Mouse (Mus musculus) heart, embryonic 14.5 days (tissue): Measurements from ENCODE around the gene Ncam1. TPM values are rescaled to one million over a fixed set of nuclear protein-coding genes. Genes with fewer than 3 reads are reported as not detected.
A peak's percentile ranks its signal among the peaks of the same experiment; 100 is the strongest.

Source experiments
- ATAC-seq: fragments of 200-750 bp; cut with Nextera tagmentation; 2 replicates; pipeline ENCODE4 v1.8.0; 2017; ENCODE audit warnings: low read depth, moderate TSS enrichment; ENCODE audit not compliant: insufficient number of reproducible peaks, insufficient read depth, low FRiP score
- H3K27ac ChIP-seq, 2 experiments: fragments of 200-500 bp in 1 of 2; fragments of 300-500 bp in 1 of 2; sonication (generic) in 1 of 2; replicated peaks in 1 of 2; 2 replicates each; pipeline ENCODE4 v1.5.1; 2012 to 2014; ENCODE audit warnings: low read depth in 2 of 2, low read length in 2 of 2, control low read depth in 1 of 2, mild to moderate bottlenecking in 1 of 2, mixed read lengths in 1 of 2; ENCODE audit not compliant: control insufficient read depth in 1 of 2, insufficient read depth in 1 of 2
- H3K27me3 ChIP-seq: fragments of 300-500 bp; sonication (generic); 2 replicates; pipeline ENCODE4 v1.6.1; 2014; ENCODE audit warnings: mild to moderate bottlenecking, low read length, control low read depth; ENCODE audit not compliant: control insufficient read depth, insufficient read depth
- H3K36me3 ChIP-seq: fragments of 300-500 bp; sonication (generic); 2 replicates; pipeline ENCODE4 v1.6.1; 2014; ENCODE audit warnings: mild to moderate bottlenecking, control low read depth, low read length, mixed read lengths; ENCODE audit not compliant: control insufficient read depth, insufficient read depth
- H3K4me1 ChIP-seq, 2 experiments: fragments of 200-500 bp in 1 of 2; fragments of 300-500 bp in 1 of 2; sonication (generic) in 1 of 2; 2 replicates each; pipeline ENCODE4 v1.6.1; 2012 to 2014; ENCODE audit warnings: low read length in 2 of 2, control low read depth in 1 of 2, mixed read lengths in 1 of 2; ENCODE audit not compliant: control insufficient read depth in 2 of 2, insufficient read depth in 2 of 2
- H3K4me2 ChIP-seq: fragments of 300-500 bp; sonication (generic); 2 replicates; pipeline ENCODE4 v1.6.1; 2014; ENCODE audit warnings: mild to moderate bottlenecking, low read length
- H3K4me3 ChIP-seq, 2 experiments: fragments of 200-500 bp in 1 of 2; fragments of 300-500 bp in 1 of 2; sonication (generic) in 1 of 2; 2 replicates each; pipeline ENCODE4 v1.5.1; 2012 to 2014; ENCODE audit warnings: low read length in 2 of 2, mild to moderate bottlenecking in 2 of 2, control low read depth in 1 of 2, low read depth in 1 of 2, moderate library complexity in 1 of 2; ENCODE audit not compliant: control insufficient read depth in 1 of 2, insufficient read depth in 1 of 2
- H3K9ac ChIP-seq: fragments of 300-500 bp; sonication (generic); 2 replicates; pipeline ENCODE4 v1.6.1; 2014; ENCODE audit warnings: mild to moderate bottlenecking, low read length
- H3K9me3 ChIP-seq: fragments of 300-500 bp; sonication (generic); 2 replicates; pipeline ENCODE4 v1.6.1; 2016; ENCODE audit warnings: low read length, control low read depth; ENCODE audit not compliant: control insufficient read depth
- WGBS: fragments of 180-500 bp; shearing (Covaris S2); extraction: QIAGEN DNeasy Blood & Tissue Kit; methylation state at CpG from one replicate; pipeline ENCODE4 v1.1.7; 2014; 5-methylcytosine and 5-hydroxymethylcytosine counted together
- polyA plus RNA-seq: library from polyadenylated mRNA; unstranded; fragments of >200 nt; fragmentation: Nextera tagmentation; extraction: Ambion mirVana; gene quantifications from 2 replicates; pipeline ENCODE4 v1.2.1, GENCODE M21; 2014

The Ncam1 gene
- polyA plus RNA-seq, 1 experiment from 2014 or later, result 104 TPM

DNA sequence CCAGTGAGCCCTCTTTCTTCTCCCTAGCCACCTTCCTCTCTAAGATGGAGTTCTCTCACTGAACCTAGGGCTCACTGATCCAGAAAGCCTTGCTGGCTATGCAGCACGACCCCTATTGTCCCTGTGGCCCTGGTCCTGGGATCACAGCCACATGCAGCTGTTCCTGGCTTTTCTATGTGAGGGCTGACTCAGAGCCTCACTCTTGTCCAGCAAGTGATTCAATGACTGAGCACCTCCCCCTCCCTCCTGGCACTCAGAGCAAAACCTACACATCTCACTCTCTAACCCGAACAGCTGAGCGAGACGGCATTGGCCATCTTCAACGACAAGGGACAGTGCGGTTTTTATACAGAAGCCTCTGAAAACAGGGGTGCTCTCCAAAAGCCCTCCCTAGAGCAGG lies 260.9 kb downstream of the Ncam1 start:
- WGBS, result 73% methylated on average over 6 of the region's 6 CpGs
- Histone ChIP-seq H3K9me3 (no peaks in the 10 kb centered on the region), H3K4me1 (peaks cover 6 to 7% of the 10 kb centered on the region in 2 experiments), H3K9ac (no peak overlapping the region), H3K27me3 (no peaks in the 10 kb centered on the region), H3K4me3 (no peak overlapping the region), H3K27ac (no peak overlapping the region), H3K4me2 (no peak overlapping the region), H3K36me3 (peaks cover 40% of the 10 kb centered on the region)
- ATAC-seq, result 0 out of 2 replicates have a peak, but pooled peaks have one; percentile 38

DNA sequence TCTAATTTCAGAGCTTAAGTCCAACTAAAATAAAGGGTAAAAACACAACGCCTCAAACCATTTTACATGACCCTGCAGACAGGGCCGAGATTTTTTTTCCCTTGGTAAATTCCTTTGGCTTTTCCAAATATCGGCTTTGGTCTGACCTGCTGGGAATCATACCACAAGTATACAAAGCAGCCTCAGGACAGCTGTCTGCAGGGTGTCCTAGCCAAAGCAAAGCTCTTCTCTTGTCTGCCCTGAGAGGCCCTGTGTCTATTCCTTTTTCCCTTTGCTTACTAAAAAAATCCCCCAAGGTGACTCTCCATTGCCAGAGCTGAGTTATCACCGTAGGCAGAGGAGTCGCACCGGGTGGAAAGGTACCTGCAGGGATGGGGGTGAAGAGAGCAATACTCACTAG lies 262.1 kb downstream of the Ncam1 start:
- H3K9me3 ChIP-seq, result no peaks in the 10 kb centered on the region
- WGBS, result 74% methylated on average over 6 of the region's 6 CpGs
- peaks cover 28% of the 10 kb centered on the region for H3K36me3 ChIP-seq
- ATAC-seq, result no peak
- H3K4me2 ChIP-seq, result no peak overlapping the region
- H3K27me3 ChIP-seq, result no peaks in the 10 kb centered on the region
- no peak overlapping the region for H3K4me3 ChIP-seq
- no peak overlapping the region for H3K9ac ChIP-seq
- no peak overlapping the region for H3K27ac ChIP-seq
- H3K4me1 ChIP-seq, result peaks cover 6 to 7% of the 10 kb centered on the region in 2 experiments

DNA sequence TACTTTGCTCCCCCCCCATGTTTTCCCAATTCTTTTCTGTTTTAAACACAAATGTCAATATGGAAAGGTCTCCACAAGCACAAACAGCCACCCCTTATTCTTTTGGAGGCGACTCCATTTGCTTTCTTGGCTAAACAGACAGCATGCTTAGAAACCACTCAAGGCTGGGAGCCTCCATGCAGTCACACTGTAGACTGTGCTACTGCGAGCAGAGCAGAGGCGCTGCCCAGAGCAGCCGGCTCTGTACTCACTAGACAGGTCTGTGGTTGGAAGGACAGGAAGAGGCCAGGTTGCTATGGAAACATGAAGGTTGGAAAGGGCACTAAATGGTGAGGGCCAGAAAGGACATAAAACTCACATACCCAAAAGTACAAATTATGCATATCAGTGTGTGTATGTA lies 263.8 kb downstream of the Ncam1 start:
- Histone ChIP-seq H3K27me3 (no peaks in the 10 kb centered on the region), H3K4me2 (no peak overlapping the region), H3K27ac (no peak overlapping the region), H3K4me1 (peaks cover 6 to 7% of the 10 kb centered on the region in 2 experiments), H3K4me3 (no peak overlapping the region), H3K36me3 (peaks cover 22% of the 10 kb centered on the region; the same call in 1 of the 2 replicates), H3K9me3 (no peaks in the 10 kb centered on the region), H3K9ac (no peak overlapping the region)
- 59% methylated on average over 4 of the region's 4 CpGs for WGBS
- ATAC-seq, result no peak

DNA sequence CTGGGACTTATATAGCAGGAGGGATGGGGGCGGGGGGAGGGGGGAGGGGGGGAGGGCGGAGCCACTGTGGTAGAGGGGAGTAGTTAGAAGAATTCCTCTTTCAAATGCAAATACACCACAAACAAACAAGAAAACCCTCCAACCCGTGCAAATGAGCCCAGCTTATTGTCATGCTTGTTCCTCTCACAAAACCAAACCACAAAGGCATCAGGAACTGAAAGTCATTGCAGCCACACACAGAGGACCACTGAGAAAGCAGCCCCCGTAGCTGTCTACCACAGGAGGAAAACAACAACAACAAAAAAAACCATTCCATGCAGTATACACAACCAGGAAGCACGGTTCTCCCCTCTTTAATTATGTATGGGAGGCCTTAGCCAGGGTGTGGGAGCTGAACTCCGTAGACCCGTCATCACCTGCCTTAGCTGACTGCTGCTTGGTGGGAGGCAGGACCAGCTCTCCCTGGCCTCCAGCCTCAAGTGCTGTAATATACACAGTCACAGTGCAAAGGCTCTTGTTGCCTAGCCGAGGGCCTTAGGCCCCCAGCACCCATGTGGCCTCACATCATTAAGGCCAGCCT lies 264.7 kb downstream of the Ncam1 start:
- no peak overlapping the region for H3K27ac ChIP-seq
- H3K4me2 ChIP-seq, result no peak overlapping the region
- H3K4me1 ChIP-seq, result peaks cover 6 to 7% of the 10 kb centered on the region in 2 experiments
- no peak for ATAC-seq
- WGBS, result 45% methylated on average over 8 of the region's 8 CpGs
- peaks cover 14% of the 10 kb centered on the region; the same call in 1 of the 2 replicates for H3K36me3 ChIP-seq
- no peak overlapping the region for H3K4me3 ChIP-seq
- no peak overlapping the region for H3K9ac ChIP-seq
- H3K27me3 ChIP-seq, result no peaks in the 10 kb centered on the region
- H3K9me3 ChIP-seq, result no peaks in the 10 kb centered on the region

DNA sequence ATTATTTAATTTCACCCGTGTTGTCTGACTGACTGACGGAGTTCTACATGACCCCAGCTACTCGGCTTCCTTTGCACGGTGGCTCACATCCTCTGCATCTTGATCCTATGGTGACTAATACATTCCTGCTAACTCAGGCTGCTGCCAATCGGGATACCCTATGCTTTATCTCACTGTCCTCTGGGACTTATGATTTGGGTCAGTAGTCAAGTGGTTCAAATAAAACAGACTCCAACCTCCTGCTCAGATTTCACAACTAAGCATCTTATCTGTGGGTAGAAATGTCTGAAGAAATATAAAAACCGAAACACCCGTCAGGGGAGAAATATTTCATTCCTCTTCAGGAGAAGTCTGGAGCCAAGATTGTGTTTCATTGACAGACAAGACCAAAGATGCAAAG lies 265.3 kb downstream of the Ncam1 start:
- WGBS, result 38% methylated on average over 7 of the region's 7 CpGs
- Histone ChIP-seq H3K4me3 (no peak overlapping the region), H3K9ac (no peak overlapping the region), H3K9me3 (no peaks in the 10 kb centered on the region), H3K4me1 (peaks cover 6 to 7% of the 10 kb centered on the region in 2 experiments), H3K27ac (no peak overlapping the region), H3K36me3 (peaks cover 14% of the 10 kb centered on the region; the same call in 1 of the 2 replicates), H3K4me2 (no peak overlapping the region), H3K27me3 (no peaks in the 10 kb centered on the region)
- no peak for ATAC-seq

DNA sequence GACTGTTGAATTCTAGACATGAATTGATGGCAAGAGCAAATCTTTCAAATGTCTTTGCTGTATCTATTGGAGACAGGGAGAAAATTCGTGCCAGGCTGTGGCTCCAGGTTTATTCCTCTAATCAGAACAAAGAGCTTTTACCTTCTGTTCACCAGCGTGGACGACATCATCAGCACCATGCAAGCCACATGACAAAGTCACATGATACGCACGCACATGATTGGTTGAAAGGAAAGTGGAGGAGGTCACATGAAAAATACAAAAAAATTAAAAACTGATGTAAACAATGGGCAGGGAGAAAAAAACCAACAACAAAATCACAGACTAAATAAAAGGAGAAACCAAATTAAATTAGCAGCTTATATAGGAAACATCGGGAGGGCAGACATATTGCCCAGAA lies 266.9 kb downstream of the Ncam1 start:
- Histone ChIP-seq H3K9me3 (no peaks in the 10 kb centered on the region), H3K4me2 (no peak overlapping the region), H3K36me3 (peaks cover 9% of the 10 kb centered on the region; the same call in 1 of the 2 replicates), H3K27me3 (no peaks in the 10 kb centered on the region), H3K9ac (no peak overlapping the region), H3K4me3 (no peak overlapping the region), H3K27ac (no peak overlapping the region), H3K4me1 (peaks cover 7 to 9% of the 10 kb centered on the region in 2 experiments)
- no peak for ATAC-seq
- 86% methylated on average over 6 of the region's 6 CpGs for WGBS

DNA sequence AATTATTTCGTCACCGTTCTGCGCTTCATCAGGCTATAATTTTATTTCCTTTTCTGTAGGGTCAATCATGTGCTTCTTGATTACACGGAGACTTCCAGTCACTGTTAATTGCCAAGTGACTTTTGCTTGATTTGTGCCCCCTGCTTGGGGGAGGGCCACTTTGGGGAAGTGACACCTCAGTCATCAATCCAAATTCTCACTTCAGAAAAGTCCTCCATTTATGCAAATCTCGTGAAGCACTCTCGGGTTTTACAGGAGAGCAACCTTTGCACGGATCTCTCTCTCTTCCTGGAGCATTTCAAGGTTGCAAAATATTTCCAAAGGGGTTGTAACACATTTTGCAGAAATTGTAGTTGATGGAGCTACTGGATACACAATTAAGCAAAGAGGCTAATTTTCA lies 267.5 kb downstream of the Ncam1 start:
- ATAC-seq, result no peak
- WGBS, result 51% methylated on average over 7 of the region's 7 CpGs
- peaks cover 7 to 9% of the 10 kb centered on the region in 2 experiments for H3K4me1 ChIP-seq

DNA sequence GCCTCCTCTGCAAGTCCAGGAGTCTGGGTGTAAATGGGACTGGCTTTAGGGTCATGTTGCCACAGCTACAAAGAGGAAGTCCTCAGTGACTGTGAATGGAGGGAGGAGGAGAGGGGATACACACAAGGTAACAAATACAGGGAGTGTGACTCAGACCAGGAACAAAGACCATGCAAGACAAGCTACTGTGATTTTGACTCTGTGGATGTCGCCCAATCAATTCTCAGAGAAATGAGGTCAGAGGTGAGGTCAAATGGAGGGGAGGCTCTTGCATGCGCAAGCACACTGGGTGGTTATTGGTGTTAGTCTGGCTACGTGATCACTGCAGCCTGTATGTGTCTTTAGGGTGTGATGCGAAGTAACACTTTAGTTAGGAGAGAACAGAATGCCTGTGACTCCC lies 268.0 kb downstream of the Ncam1 start:
- Histone ChIP-seq H3K9me3 (no peaks in the 10 kb centered on the region), H3K27ac (no peak overlapping the region), H3K36me3 (peaks cover 8% of the 10 kb centered on the region; the same call in 1 of the 2 replicates), H3K4me2 (no peak overlapping the region), H3K9ac (no peak overlapping the region), H3K4me3 (no peak overlapping the region), H3K4me1 (peaks cover 7 to 9% of the 10 kb centered on the region in 2 experiments), H3K27me3 (no peaks in the 10 kb centered on the region)
- no peak for ATAC-seq
- 73% methylated on average over 4 of the region's 4 CpGs for WGBS

More for the DNA sequence above, 267.5 kb downstream of the Ncam1 start:
- H3K9me3 ChIP-seq, result no peaks in the 10 kb centered on the region
- no peak overlapping the region for H3K4me2 ChIP-seq
- H3K9ac ChIP-seq, result no peak overlapping the region
- no peaks in the 10 kb centered on the region for H3K27me3 ChIP-seq
- H3K27ac ChIP-seq, result no peak overlapping the region
- H3K4me3 ChIP-seq, result no peak overlapping the region
- peaks cover 8% of the 10 kb centered on the region; the same call in 1 of the 2 replicates for H3K36me3 ChIP-seq
